In genomic region chr8:107465332-107465990, GRCm38 (mm10) we compare ENCODE assay signal across 16 mouse cellular contexts. TPM values are rescaled to one million over a fixed set of nuclear protein-coding genes. Genes with fewer than 3 reads are reported as not detected.
DNase-seq lines count a peak whose midpoint lies in the region; ATAC-seq and TF ChIP-seq lines count a peak whose summit lies in the region.
"Had no signal": no experiment of that assay in that cellular context is flagged by ENCODE, and none has a peak within 500 bp of the region (broad histone marks: within the 10 kb centered on the region; RNA-seq: fewer than 3 reads in every experiment).

No protein-coding gene starts in this region.

- DNase-seq in intestine, embryonic 14.5 days (ENCODE audit: low spot score) = no peak
- DNase-seq in neural tube, embryonic 11.5 days (ENCODE audit: low spot score) = no peak
- no peak for DNase-seq in right cerebral cortex, postnatal 10 days (ENCODE audit: low spot score in 2 of 2)
- no peak for DNase-seq in layer of hippocampus, postnatal 36 days
- DNase-seq: cerebellum, adult 9-10 months; forebrain, postnatal 0 days; heart, postnatal 4 days; kidney, adult 8-10 months; kidney, postnatal 4 days; lung, postnatal 36 days; midbrain, embryonic 14.5 days had no signal

- H3K36me3 ChIP-seq in intestine, embryonic 14.5 days (ENCODE audit: control insufficient read depth, insufficient read depth, low read length) = peaks cover 23% of the 10 kb centered on the region
- peaks cover 43% of the 10 kb centered on the region for H3K36me3 ChIP-seq in intestine, postnatal 0 days (ENCODE audit: control insufficient read depth, insufficient read depth)
- peaks cover 5% of the 10 kb centered on the region for H3K36me3 ChIP-seq in neural tube, embryonic 11.5 days (ENCODE audit: control insufficient read depth, insufficient read depth, low read length)
- peaks cover 37% of the 10 kb centered on the region for H3K36me3 ChIP-seq in neural tube, embryonic 15.5 days
- peaks cover 39% of the 10 kb centered on the region for H3K36me3 ChIP-seq in limb, embryonic 12.5 days

- no peaks in the 10 kb centered on the region; the same call in 1 of the 2 replicates for H3K4me1 ChIP-seq in intestine, embryonic 14.5 days (replicated peaks; ENCODE audit: control insufficient read depth, insufficient read depth, low read length)
- no peaks in the 10 kb centered on the region for H3K4me1 ChIP-seq in intestine, postnatal 0 days (replicated peaks; ENCODE audit: control insufficient read depth, insufficient read depth, low read length)
- no peaks in the 10 kb centered on the region for H3K4me1 ChIP-seq in neural tube, embryonic 11.5 days (ENCODE audit: control insufficient read depth, insufficient read depth, low read length)
- H3K4me1 ChIP-seq in neural tube, embryonic 15.5 days = no peaks in the 10 kb centered on the region
- H3K4me1 ChIP-seq in limb, embryonic 12.5 days (replicated peaks) = peaks cover 33% of the 10 kb centered on the region
- H3K4me1 ChIP-seq: heart, embryonic 12.5 days had no signal

- peak overlapping the region; percentile 27; the same call in 1 of the 2 replicates for H3K27ac ChIP-seq in intestine, embryonic 14.5 days (ENCODE audit: low read depth)
- no peak overlapping the region for H3K27ac ChIP-seq in intestine, postnatal 0 days (ENCODE audit: low read depth, low read length)
- H3K27ac ChIP-seq in neural tube, embryonic 11.5 days (ENCODE audit: low read depth, low read length) = 0 out of 2 replicates have a peak overlapping the region, but pooled peaks have one; percentile 20
- H3K27ac ChIP-seq in neural tube, embryonic 15.5 days (replicated peaks) = no peak overlapping the region
- H3K27ac ChIP-seq in limb, embryonic 12.5 days = peak overlapping the region; percentile 92

- H3K4me3 ChIP-seq in intestine, embryonic 14.5 days (ENCODE audit: low read depth, low read length) = no peak overlapping the region
- H3K4me3 ChIP-seq in intestine, postnatal 0 days (ENCODE audit: low read depth, low read length) = no peak overlapping the region
- no peak overlapping the region for H3K4me3 ChIP-seq in neural tube, embryonic 11.5 days (ENCODE audit: low read depth, low read length)
- H3K4me3 ChIP-seq in neural tube, embryonic 15.5 days (replicated peaks) = no peak overlapping the region
- no peak overlapping the region for H3K4me3 ChIP-seq in limb, embryonic 12.5 days (replicated peaks)
- H3K4me3 ChIP-seq: heart, embryonic 12.5 days had no signal

- H3K9me3 ChIP-seq in intestine, embryonic 14.5 days (ENCODE audit: control insufficient read depth, low read length) = no peaks in the 10 kb centered on the region
- no peaks in the 10 kb centered on the region for H3K9me3 ChIP-seq in intestine, postnatal 0 days (ENCODE audit: control insufficient read depth)
- H3K9me3 ChIP-seq in neural tube, embryonic 11.5 days (ENCODE audit: control insufficient read depth, low read length) = no peaks in the 10 kb centered on the region
- H3K9me3 ChIP-seq in neural tube, embryonic 15.5 days (replicated peaks) = no peaks in the 10 kb centered on the region
- H3K9me3 ChIP-seq in limb, embryonic 12.5 days = no peaks in the 10 kb centered on the region
- H3K9me3 ChIP-seq: heart, embryonic 12.5 days had no signal

- no peak for TF ChIP-seq CTCF in intestine, postnatal 0 days (IDR thresholded peaks at IDR 0.05; ENCODE audit: low read depth)

- 35% methylated on average over 3 of the region's 3 CpGs for WGBS in intestine, embryonic 14.5 days
- WGBS in intestine, postnatal 0 days = 47% methylated on average over 3 of the region's 3 CpGs
- WGBS in neural tube, embryonic 11.5 days = 45% methylated on average over 3 of the region's 3 CpGs
- WGBS in neural tube, embryonic 15.5 days = 37% methylated on average over 3 of the region's 3 CpGs
- WGBS in limb, embryonic 12.5 days = 37% methylated on average over 3 of the region's 3 CpGs

- H3K27me3 ChIP-seq in intestine, embryonic 14.5 days (replicated peaks; ENCODE audit: control insufficient read depth, insufficient read depth, low read length) = no peaks in the 10 kb centered on the region
- no peaks in the 10 kb centered on the region for H3K27me3 ChIP-seq in intestine, postnatal 0 days (replicated peaks; ENCODE audit: control insufficient read depth, insufficient read depth, low read length)
- no peaks in the 10 kb centered on the region for H3K27me3 ChIP-seq in neural tube, embryonic 11.5 days (ENCODE audit: control insufficient read depth, insufficient read depth, low read length)
- H3K27me3 ChIP-seq in neural tube, embryonic 15.5 days (replicated peaks) = no peaks in the 10 kb centered on the region
- no peaks in the 10 kb centered on the region for H3K27me3 ChIP-seq in limb, embryonic 12.5 days
- H3K27me3 ChIP-seq: heart, embryonic 12.5 days had no signal

- ATAC-seq in intestine, embryonic 14.5 days (replicated peaks; ENCODE audit: low FRiP score, low TSS enrichment, low read depth) = no peak
- no peak for ATAC-seq in intestine, postnatal 0 days
- ATAC-seq in neural tube, embryonic 11.5 days (ENCODE audit: insufficient read depth, low FRiP score, low TSS enrichment) = no peak
- no peak for ATAC-seq in neural tube, embryonic 15.5 days (ENCODE audit: low FRiP score)
- peak; percentile 51; the same call in 1 of the 2 replicates for ATAC-seq in limb, embryonic 12.5 days (ENCODE audit: insufficient number of reproducible peaks, insufficient read depth, low FRiP score, low TSS enrichment, low read depth)
- ATAC-seq in granulocyte monocyte progenitor cell, adult 5-6 weeks (replicated peaks; ENCODE audit: poor library complexity, severe bottlenecking) = no peak
- ATAC-seq: forebrain, postnatal 0 days had no signal

- no peak overlapping the region for H3K9ac ChIP-seq in intestine, embryonic 14.5 days (ENCODE audit: low read length)
- H3K9ac ChIP-seq in intestine, postnatal 0 days (ENCODE audit: low read depth, low read length) = no peak overlapping the region
- H3K9ac ChIP-seq in neural tube, embryonic 11.5 days (ENCODE audit: low read length) = no peak overlapping the region
- H3K9ac ChIP-seq in neural tube, embryonic 15.5 days (replicated peaks) = no peak overlapping the region
- H3K9ac ChIP-seq in limb, embryonic 12.5 days (replicated peaks) = no peak overlapping the region
- H3K9ac ChIP-seq: forebrain, postnatal 0 days; heart, embryonic 12.5 days had no signal

- no peak overlapping the region for H3K4me2 ChIP-seq in intestine, embryonic 14.5 days (ENCODE audit: low read length)
- H3K4me2 ChIP-seq in intestine, postnatal 0 days (replicated peaks; ENCODE audit: low read depth) = no peak overlapping the region
- H3K4me2 ChIP-seq in neural tube, embryonic 11.5 days (ENCODE audit: low read depth) = no peak overlapping the region
- no peak overlapping the region for H3K4me2 ChIP-seq in neural tube, embryonic 15.5 days
- no peak overlapping the region for H3K4me2 ChIP-seq in limb, embryonic 12.5 days
- H3K4me2 ChIP-seq: heart, embryonic 12.5 days had no signal

RNA-seq across cellular contexts. Expression of gene Wwp2, which starts 29.3 kb away (rescaled TPM):
- 40.4 and 43.6 TPM in 2 replicates for polyA plus RNA-seq in intestine, embryonic 14.5 days (2014; fragmentation: Nextera tagmentation; extraction: Ambion mirVana)
- 34.9 and 37.4 TPM in 2 replicates for polyA plus RNA-seq in intestine, postnatal 0 days (2015; fragmentation: Nextera tagmentation; extraction: Ambion mirVana)
- 70.6 and 76.2 TPM in 2 replicates for polyA plus RNA-seq in neural tube, embryonic 11.5 days (2014; fragmentation: Nextera tagmentation; extraction: Ambion mirVana)
- 36.4 and 39.5 TPM in 2 replicates for polyA plus RNA-seq in neural tube, embryonic 15.5 days (2015; fragmentation: Nextera tagmentation; extraction: Ambion mirVana)
- polyA plus RNA-seq in limb, embryonic 12.5 days (2016; fragmentation: Nextera tagmentation; extraction: Ambion mirVana) = 277 and 286 TPM in 2 replicates
- 48.3 and 55.4 TPM in 2 replicates for total RNA-seq in granulocyte monocyte progenitor cell, adult 5-6 weeks (2014; fragmentation: Nextera tagmentation)
- total RNA-seq in granulocyte monocyte progenitor cell, adult 5-6 weeks (2017) = 51.4 and 73.0 TPM in 2 replicates
- 10 to 100 TPM; 36.7 to 38.8 TPM for total RNA-seq in layer of hippocampus, postnatal 36 days (2021)

RNA-seq across cellular contexts. Expression of gene Nob1, which starts 40.6 kb away (rescaled TPM):
- 66.2 and 82.6 TPM in 2 replicates for polyA plus RNA-seq in intestine, embryonic 14.5 days (2014; fragmentation: Nextera tagmentation; extraction: Ambion mirVana)
- polyA plus RNA-seq in intestine, postnatal 0 days (2015; fragmentation: Nextera tagmentation; extraction: Ambion mirVana) = 22.3 and 24.6 TPM in 2 replicates
- polyA plus RNA-seq in neural tube, embryonic 11.5 days (2014; fragmentation: Nextera tagmentation; extraction: Ambion mirVana) = 70.3 and 82.5 TPM in 2 replicates
- 64.2 and 73.6 TPM in 2 replicates for polyA plus RNA-seq in neural tube, embryonic 15.5 days (2015; fragmentation: Nextera tagmentation; extraction: Ambion mirVana)
- polyA plus RNA-seq in limb, embryonic 12.5 days (2016; fragmentation: Nextera tagmentation; extraction: Ambion mirVana) = 102 and 103 TPM in 2 replicates
- 51.1 and 73.0 TPM in 2 replicates for total RNA-seq in granulocyte monocyte progenitor cell, adult 5-6 weeks (2014; fragmentation: Nextera tagmentation)
- total RNA-seq in granulocyte monocyte progenitor cell, adult 5-6 weeks (2017) = 47.2 and 49.8 TPM in 2 replicates
- total RNA-seq in layer of hippocampus, postnatal 36 days (2021) = 10 to 100 TPM; 39.9 to 47.7 TPM

Comparison
In these comparisons a context has a peak if more than half of its experiments do, and no peak if none do; other contexts are left out.
1. H3K27ac ChIP-seq: peak in intestine, embryonic 14.5 days (single experiment), neural tube, embryonic 11.5 days (single experiment) and limb, embryonic 12.5 days (single experiment); none in intestine, postnatal 0 days (single experiment) and neural tube, embryonic 15.5 days (single experiment).